In genomic region chr15:12545671-12546070, GRCm38 (mm10) we compare ENCODE assay signal across 10 mouse cellular contexts.
DNase-seq lines count a peak whose midpoint lies in the region; ATAC-seq and TF ChIP-seq lines count a peak whose summit lies in the region.
"Had no signal": no experiment of that assay in that cellular context is flagged by ENCODE, and none has a peak within 500 bp of the region (broad histone marks: within the 10 kb centered on the region; RNA-seq: fewer than 3 reads in every experiment).

No protein-coding gene starts in this region.

- peak overlapping the region; percentile 39; the same call in 1 of the 2 replicates for H3K27ac ChIP-seq in kidney, embryonic 14.5 days (ENCODE audit: low read depth, low read length)
- no peak overlapping the region for H3K27ac ChIP-seq in limb, embryonic 14.5 days (replicated peaks; ENCODE audit: low read depth, low read length)
- no peak overlapping the region for H3K27ac ChIP-seq in forebrain, embryonic 12.5 days
- no peak overlapping the region for H3K27ac ChIP-seq in forebrain, embryonic 15.5 days (replicated peaks)
- H3K27ac ChIP-seq: stomach, embryonic 15.5 days had no signal

- no peaks in the 10 kb centered on the region for H3K9me3 ChIP-seq in kidney, embryonic 14.5 days (ENCODE audit: control insufficient read depth, low read length)
- no peaks in the 10 kb centered on the region for H3K9me3 ChIP-seq in limb, embryonic 14.5 days (ENCODE audit: control insufficient read depth, low read length)
- H3K9me3 ChIP-seq in forebrain, embryonic 12.5 days = no peaks in the 10 kb centered on the region
- H3K9me3 ChIP-seq in forebrain, embryonic 15.5 days = no peaks in the 10 kb centered on the region
- H3K9me3 ChIP-seq: stomach, embryonic 15.5 days had no signal

- peaks cover 45% of the 10 kb centered on the region for H3K4me1 ChIP-seq in kidney, embryonic 14.5 days (ENCODE audit: control insufficient read depth, insufficient read depth, low read length)
- H3K4me1 ChIP-seq in limb, embryonic 14.5 days (ENCODE audit: control insufficient read depth, insufficient read depth, low read length) = peaks cover 50% of the 10 kb centered on the region
- H3K4me1 ChIP-seq in forebrain, embryonic 12.5 days = peaks cover 30% of the 10 kb centered on the region
- H3K4me1 ChIP-seq in forebrain, embryonic 15.5 days = peaks cover 16% of the 10 kb centered on the region

- no peak overlapping the region for H3K4me3 ChIP-seq in kidney, embryonic 14.5 days (ENCODE audit: low read length)
- H3K4me3 ChIP-seq in limb, embryonic 14.5 days (replicated peaks; ENCODE audit: low read length) = no peak overlapping the region
- no peak overlapping the region for H3K4me3 ChIP-seq in forebrain, embryonic 12.5 days (replicated peaks)
- H3K4me3 ChIP-seq in forebrain, embryonic 15.5 days = no peak overlapping the region
- H3K4me3 ChIP-seq: stomach, embryonic 15.5 days had no signal

- H3K27me3 ChIP-seq in kidney, embryonic 14.5 days (ENCODE audit: control insufficient read depth, insufficient read depth, low read length) = no peaks in the 10 kb centered on the region
- no peaks in the 10 kb centered on the region for H3K27me3 ChIP-seq in limb, embryonic 14.5 days (ENCODE audit: control insufficient read depth, insufficient read depth, low read length)
- H3K27me3 ChIP-seq in forebrain, embryonic 12.5 days = peaks cover 19% of the 10 kb centered on the region; the same call in 1 of the 2 replicates
- no peaks in the 10 kb centered on the region for H3K27me3 ChIP-seq in forebrain, embryonic 15.5 days
- H3K27me3 ChIP-seq: stomach, embryonic 15.5 days had no signal

- no peak overlapping the region for H3K9ac ChIP-seq in kidney, embryonic 14.5 days (ENCODE audit: low read depth, low read length)
- H3K9ac ChIP-seq in limb, embryonic 14.5 days (ENCODE audit: low read depth, low read length, severe bottlenecking) = no peak overlapping the region
- H3K9ac ChIP-seq in forebrain, embryonic 12.5 days = no peak overlapping the region
- no peak overlapping the region for H3K9ac ChIP-seq in forebrain, embryonic 15.5 days (replicated peaks)
- H3K9ac ChIP-seq: stomach, embryonic 15.5 days had no signal

- peak; percentile 11; the same call in 1 of the 2 replicates for ATAC-seq in kidney, embryonic 14.5 days (ENCODE audit: low FRiP score, low TSS enrichment)
- ATAC-seq in limb, embryonic 14.5 days (ENCODE audit: low FRiP score, low read depth) = no peak
- ATAC-seq in forebrain, embryonic 12.5 days (ENCODE audit: low FRiP score) = no peak
- ATAC-seq in forebrain, embryonic 15.5 days (replicated peaks) = no peak

- DNase-seq in adrenal gland, postnatal 36 days = peak; percentile 13 to 40
- DNase-seq in adrenal gland, adult 18-20 months (ENCODE audit: low spot score in 2 of 2) = no peak
- peak; percentile 8 for DNase-seq in gastrocnemius, postnatal 10 days
- no peak for DNase-seq in limb, embryonic 14.5 days (ENCODE audit: low spot score)
- DNase-seq in layer of hippocampus, adult 18-20 months (ENCODE audit: low spot score in 2 of 2) = no peak
- DNase-seq: cerebellum, adult 11-12 months had no signal

- WGBS in kidney, embryonic 14.5 days = 36% methylated on average over 6 of the region's 6 CpGs
- WGBS in limb, embryonic 14.5 days = 51% methylated on average over 6 of the region's 6 CpGs
- 67% methylated on average over 6 of the region's 6 CpGs for WGBS in forebrain, embryonic 12.5 days
- 74% methylated on average over 6 of the region's 6 CpGs for WGBS in forebrain, embryonic 15.5 days

- H3K4me2 ChIP-seq in kidney, embryonic 14.5 days (replicated peaks; ENCODE audit: low read depth, low read length) = no peak overlapping the region
- peak overlapping the region; percentile 4; the same call in 1 of the 2 replicates for H3K4me2 ChIP-seq in limb, embryonic 14.5 days (replicated peaks; ENCODE audit: low read depth, low read length, severe bottlenecking)
- no peak overlapping the region for H3K4me2 ChIP-seq in forebrain, embryonic 12.5 days
- no peak overlapping the region for H3K4me2 ChIP-seq in forebrain, embryonic 15.5 days (replicated peaks)
- H3K4me2 ChIP-seq: stomach, embryonic 15.5 days had no signal

- TF ChIP-seq POLR2A in limb, embryonic 14.5 days (IDR thresholded peaks at IDR 0.05; ENCODE audit: borderline replicate concordance, extremely low read depth, insufficient read depth, insufficient read length) = no peak

- H3K36me3 ChIP-seq in kidney, embryonic 14.5 days (ENCODE audit: control insufficient read depth, insufficient read depth, low read length) = peaks cover 4% of the 10 kb centered on the region; the same call in 1 of the 2 replicates
- H3K36me3 ChIP-seq in limb, embryonic 14.5 days (ENCODE audit: control insufficient read depth, insufficient read depth, low read length) = no peaks in the 10 kb centered on the region
- H3K36me3 ChIP-seq in forebrain, embryonic 12.5 days (replicated peaks) = no peaks in the 10 kb centered on the region
- no peaks in the 10 kb centered on the region for H3K36me3 ChIP-seq in forebrain, embryonic 15.5 days
- H3K36me3 ChIP-seq: stomach, embryonic 15.5 days had no signal

Comparison
In these comparisons a context has a peak if more than half of its experiments do, and no peak if none do; other contexts are left out.
1. DNase-seq: peak in adrenal gland, postnatal 36 days (2 of 2) and gastrocnemius, postnatal 10 days (single experiment); none in adrenal gland, adult 18-20 months (0 of 2), limb, embryonic 14.5 days (single experiment) and layer of hippocampus, adult 18-20 months (0 of 2).